13 mouse cellular contexts compared by ENCODE assay signal in the genomic region with DNA sequence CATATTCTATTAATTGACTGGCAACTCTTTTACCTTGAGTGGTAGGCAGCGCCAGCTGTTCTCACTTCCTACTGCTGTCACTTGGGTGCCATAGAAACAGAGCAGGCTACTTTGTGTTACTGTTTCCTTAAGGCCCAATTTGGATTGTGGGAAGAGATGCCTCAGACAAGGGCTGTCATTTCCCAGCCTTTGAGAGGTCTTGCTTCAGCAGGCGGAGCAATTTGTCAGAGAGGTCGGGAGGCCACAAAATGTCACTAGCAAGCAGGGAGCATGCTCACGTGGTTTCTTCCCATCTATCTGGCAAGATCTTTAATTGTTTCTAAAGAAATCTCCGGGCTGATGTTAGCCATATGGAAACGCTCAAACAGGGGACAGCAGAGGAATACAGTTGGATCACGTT.
DNase-seq lines count a peak whose midpoint lies in the region; ATAC-seq and TF ChIP-seq lines count a peak whose summit lies in the region.
"Had no signal": no experiment of that assay in that cellular context is flagged by ENCODE, and none has a peak within 500 bp of the region (broad histone marks: within the 10 kb centered on the region; RNA-seq: fewer than 3 reads in every experiment).

No protein-coding gene starts in this region.

- 26% methylated on average over 7 of the region's 7 CpGs for WGBS in embryonic facial prominence, embryonic 11.5 days
- 15% methylated on average over 7 of the region's 7 CpGs for WGBS in kidney, postnatal 0 days

- no peak overlapping the region for H3K9ac ChIP-seq in embryonic facial prominence, embryonic 11.5 days (replicated peaks; ENCODE audit: low read length)
- H3K9ac ChIP-seq in kidney, postnatal 0 days (ENCODE audit: low read depth, low read length), result no peak overlapping the region
- H3K9ac ChIP-seq: liver, embryonic 13.5 days had no signal

- H3K9me3 ChIP-seq in embryonic facial prominence, embryonic 11.5 days (replicated peaks; ENCODE audit: control insufficient read depth, low read length), result no peaks in the 10 kb centered on the region
- no peaks in the 10 kb centered on the region for H3K9me3 ChIP-seq in kidney, postnatal 0 days (replicated peaks; ENCODE audit: low read length)
- H3K9me3 ChIP-seq: liver, embryonic 13.5 days had no signal

- TF ChIP-seq CTCF in kidney, postnatal 0 days (IDR thresholded peaks at IDR 0.05; ENCODE audit: low read depth), result no peak

- no peak for ATAC-seq in embryonic facial prominence, embryonic 11.5 days (replicated peaks; ENCODE audit: insufficient number of reproducible peaks, low FRiP score, low TSS enrichment, low read depth)
- 0 out of 2 replicates have a peak, but pooled peaks have one; percentile 17 for ATAC-seq in kidney, postnatal 0 days (replicated peaks; ENCODE audit: low FRiP score, low read depth)

- H3K36me3 ChIP-seq in embryonic facial prominence, embryonic 11.5 days (replicated peaks; ENCODE audit: control insufficient read depth, insufficient read depth, low read depth, low read length), result no peaks in the 10 kb centered on the region
- H3K36me3 ChIP-seq in kidney, postnatal 0 days (ENCODE audit: insufficient read depth, low read length), result no peaks in the 10 kb centered on the region
- H3K36me3 ChIP-seq: liver, embryonic 13.5 days had no signal

- no peak overlapping the region for H3K4me3 ChIP-seq in embryonic facial prominence, embryonic 11.5 days (ENCODE audit: low read depth, low read length)
- H3K4me3 ChIP-seq in kidney, postnatal 0 days (replicated peaks; ENCODE audit: low read depth, low read length), result no peak overlapping the region
- H3K4me3 ChIP-seq: liver, embryonic 13.5 days; myocyte had no signal

- no peak overlapping the region for H3K4me2 ChIP-seq in embryonic facial prominence, embryonic 11.5 days (ENCODE audit: low read depth, low read length)
- no peak overlapping the region for H3K4me2 ChIP-seq in kidney, postnatal 0 days (ENCODE audit: low read length)
- H3K4me2 ChIP-seq: liver, embryonic 13.5 days had no signal

- H3K27ac ChIP-seq in embryonic facial prominence, embryonic 11.5 days (replicated peaks; ENCODE audit: low read depth, low read length), result no peak overlapping the region
- no peak overlapping the region for H3K27ac ChIP-seq in kidney, postnatal 0 days
- H3K27ac ChIP-seq: liver, embryonic 13.5 days had no signal

- peak; percentile 14 for DNase-seq in kidney, adult 11 months
- no peak for DNase-seq in kidney, adult 9 months
- peak; percentile 55 for DNase-seq in embryonic facial prominence, embryonic 11.5 days (ENCODE audit: low spot score)
- DNase-seq in kidney, postnatal 0 days (ENCODE audit: low spot score), result peak; percentile 84
- peak; percentile 35 for DNase-seq in lung, postnatal 25 days (ENCODE audit: low spot score)
- DNase-seq in adrenal gland, adult (ENCODE audit: inconsistent age in 2 of 2, low spot score in 1 of 2), result no peak
- no peak for DNase-seq in urinary bladder, postnatal 36 days (ENCODE audit: low spot score in 2 of 2)
- no peak for DNase-seq in testis, postnatal 10 days (ENCODE audit: low spot score)
- DNase-seq: cerebellum, postnatal 25 days; gastrocnemius, postnatal 10 days; liver, embryonic 13.5 days had no signal

- H3K4me1 ChIP-seq in embryonic facial prominence, embryonic 11.5 days (ENCODE audit: control insufficient read depth, insufficient read depth, low read length), result no peaks in the 10 kb centered on the region
- no peaks in the 10 kb centered on the region for H3K4me1 ChIP-seq in kidney, postnatal 0 days (replicated peaks; ENCODE audit: insufficient read depth, low read length)
- H3K4me1 ChIP-seq: liver, embryonic 13.5 days had no signal

- no peaks in the 10 kb centered on the region for H3K27me3 ChIP-seq in embryonic facial prominence, embryonic 11.5 days (ENCODE audit: control insufficient read depth, insufficient read depth, low read length)
- no peaks in the 10 kb centered on the region for H3K27me3 ChIP-seq in kidney, postnatal 0 days (ENCODE audit: insufficient read depth, low read length)
- H3K27me3 ChIP-seq: CH12.LX; liver, embryonic 13.5 days had no signal

Comparison
In these comparisons a context has a peak if more than half of its experiments do, and no peak if none do; other contexts are left out.
1. DNase-seq: peak in kidney, adult 11 months (single experiment), embryonic facial prominence, embryonic 11.5 days (single experiment), kidney, postnatal 0 days (single experiment) and lung, postnatal 25 days (single experiment); none in kidney, adult 9 months (single experiment), adrenal gland, adult (0 of 2), urinary bladder, postnatal 36 days (0 of 2) and testis, postnatal 10 days (single experiment).